ENCODE assay signal across 14 mouse cellular contexts in the genomic region with DNA sequence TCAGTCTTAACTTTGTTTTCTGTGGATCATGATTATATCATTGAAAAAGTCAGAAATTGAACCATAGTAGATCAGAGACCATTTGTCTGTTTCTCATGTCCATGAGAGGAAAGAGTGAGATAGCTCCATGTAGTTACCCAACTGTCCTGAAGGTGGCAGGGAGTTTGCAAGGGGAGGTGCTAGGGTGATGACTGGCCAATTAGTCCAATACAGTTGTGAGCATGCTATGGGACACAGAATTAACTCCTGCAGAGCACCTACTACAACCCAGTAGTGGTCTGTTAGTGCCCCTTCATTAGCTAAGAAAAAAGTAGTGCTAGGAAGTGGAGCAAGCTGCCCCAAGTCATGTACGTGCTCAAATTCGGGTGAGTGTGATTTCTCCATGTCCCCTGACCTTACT.
DNase-seq lines count a peak whose midpoint lies in the region; ATAC-seq and TF ChIP-seq lines count a peak whose summit lies in the region.
"Had no signal": no experiment of that assay in that cellular context is flagged by ENCODE, and none has a peak within 500 bp of the region (broad histone marks: within the 10 kb centered on the region; RNA-seq: fewer than 3 reads in every experiment).

No protein-coding gene starts in this region.

- no peak overlapping the region for H3K4me3 ChIP-seq in hindbrain, postnatal 0 days (ENCODE audit: low read length)
- no peak overlapping the region for H3K4me3 ChIP-seq in hindbrain, embryonic 16.5 days (ENCODE audit: low read length)
- H3K4me3 ChIP-seq in kidney, adult 2 months (ENCODE audit: insufficient read depth, low read depth, low read length): no peak overlapping the region
- H3K4me3 ChIP-seq: heart, embryonic 15.5 days; liver, embryonic 15.5 days had no signal

- intact Hi-C loops in gastrocnemius, postnatal 14 days (cut with DNase I; ENCODE audit: low total_unique reads): no loop called here

- no peak for DNase-seq in hindbrain, postnatal 0 days (ENCODE audit: low spot score)
- peak; percentile 8 for DNase-seq in thymus, postnatal 4 days
- DNase-seq in thymus, postnatal 0 days (ENCODE audit: low spot score): no peak
- DNase-seq in gastrocnemius, postnatal 14 days: no peak
- no peak for DNase-seq in kidney, adult 2 months
- DNase-seq: adrenal gland, adult 2 months; midbrain, embryonic 14.5 days; right cerebral cortex, postnatal 14 days; thymus, postnatal 36 days had no signal

- TF ChIP-seq CTCF in hindbrain, postnatal 0 days (IDR thresholded peaks at IDR 0.05; ENCODE audit: low read depth): peak; percentile 33
- no peak for TF ChIP-seq CTCF in kidney, adult 2 months (conservative IDR thresholded peaks at IDR 0.05; ENCODE audit: insufficient read depth, insufficient read length, low read depth, low read length)

- 0 out of 2 replicates have a peak, but pooled peaks cover 7% of the 10 kb centered on the region for H3K36me3 ChIP-seq in hindbrain, postnatal 0 days (ENCODE audit: insufficient read depth, low read length)
- peaks cover 6% of the 10 kb centered on the region; the same call in 1 of the 2 replicates for H3K36me3 ChIP-seq in hindbrain, embryonic 16.5 days (ENCODE audit: control insufficient read depth, insufficient read depth, low read length)
- no peaks in the 10 kb centered on the region; the same call in 1 of the 2 replicates for H3K36me3 ChIP-seq in kidney, adult 2 months (ENCODE audit: control insufficient read depth, insufficient read depth, low read length)
- H3K36me3 ChIP-seq: G1E; liver, embryonic 15.5 days had no signal

- ATAC-seq in hindbrain, postnatal 0 days: peak; percentile 53; the same call in 1 of the 2 replicates
- no peak for ATAC-seq in hindbrain, embryonic 16.5 days
- ATAC-seq in granulocyte monocyte progenitor cell, adult 5-6 weeks (replicated peaks; ENCODE audit: poor library complexity, severe bottlenecking): peak; percentile 40; the same call in 1 of the 2 replicates

- no peaks in the 10 kb centered on the region for H3K27me3 ChIP-seq in hindbrain, postnatal 0 days (ENCODE audit: insufficient read depth, low read length)
- H3K27me3 ChIP-seq in hindbrain, embryonic 16.5 days (replicated peaks; ENCODE audit: control insufficient read depth, insufficient read depth, low read length): no peaks in the 10 kb centered on the region
- H3K27me3 ChIP-seq in kidney, adult 2 months (replicated peaks; ENCODE audit: control insufficient read depth, insufficient read depth, low read length): no peaks in the 10 kb centered on the region
- H3K27me3 ChIP-seq: heart, embryonic 15.5 days; liver, embryonic 15.5 days had no signal

- no peak for TF ChIP-seq POLR2A in kidney, adult 2 months (IDR thresholded peaks at IDR 0.05; ENCODE audit: low read depth, low read length)

- 68% methylated on average over 2 of the region's 2 CpGs for WGBS in hindbrain, postnatal 0 days
- 76% methylated on average over 2 of the region's 2 CpGs for WGBS in hindbrain, embryonic 16.5 days
- 66% methylated on average over 2 of the region's 2 CpGs for WGBS in kidney, adult 2 months

- H3K27ac ChIP-seq in hindbrain, postnatal 0 days: no peak overlapping the region
- H3K27ac ChIP-seq in hindbrain, embryonic 16.5 days (ENCODE audit: low read depth, low read length): no peak overlapping the region
- H3K27ac ChIP-seq in kidney, adult 2 months (ENCODE audit: insufficient read depth, low read depth, low read length): no peak overlapping the region
- H3K27ac ChIP-seq: heart, embryonic 15.5 days; liver, embryonic 15.5 days had no signal

- no peak overlapping the region for H3K4me2 ChIP-seq in hindbrain, postnatal 0 days (ENCODE audit: low read depth, low read length)
- H3K4me2 ChIP-seq in hindbrain, embryonic 16.5 days (ENCODE audit: low read length): no peak overlapping the region
- H3K4me2 ChIP-seq: heart, embryonic 15.5 days; liver, embryonic 15.5 days had no signal

- no peaks in the 10 kb centered on the region for H3K9me3 ChIP-seq in hindbrain, postnatal 0 days (ENCODE audit: low read length)
- no peaks in the 10 kb centered on the region for H3K9me3 ChIP-seq in hindbrain, embryonic 16.5 days (ENCODE audit: control insufficient read depth, low read length)
- H3K9me3 ChIP-seq: G1E; heart, embryonic 15.5 days; liver, embryonic 15.5 days had no signal

- H3K4me1 ChIP-seq in hindbrain, postnatal 0 days (ENCODE audit: insufficient read depth, low read length): no peaks in the 10 kb centered on the region
- H3K4me1 ChIP-seq in hindbrain, embryonic 16.5 days (ENCODE audit: control insufficient read depth, insufficient read depth, low read depth, low read length): no peaks in the 10 kb centered on the region
- H3K4me1 ChIP-seq in kidney, adult 2 months (ENCODE audit: control insufficient read depth, insufficient read depth, low read length): no peaks in the 10 kb centered on the region
- H3K4me1 ChIP-seq: heart, embryonic 15.5 days; liver, embryonic 15.5 days had no signal

- H3K9ac ChIP-seq in hindbrain, postnatal 0 days (replicated peaks; ENCODE audit: low read length): no peak overlapping the region
- H3K9ac ChIP-seq in hindbrain, embryonic 16.5 days (ENCODE audit: low read depth, low read length): no peak overlapping the region
- H3K9ac ChIP-seq: heart, embryonic 15.5 days; liver, embryonic 15.5 days had no signal
